Mouse (Mus musculus) MEL (cell line): ENCODE results near the gene Scn11a. TPM values are rescaled to one million over a fixed set of nuclear protein-coding genes. Genes with fewer than 3 reads are reported as not detected.

ENCODE experiments used
- DNase-seq: peaks from one replicate; pipeline ENCODE4 v3.0.0; 2011; ENCODE audit warnings: low read depth, low spot score
- H3K27ac ChIP-seq: 2 replicates; pipeline ENCODE4 v1.5.1; 2012; ENCODE audit warnings: low read depth, mild to moderate bottlenecking, control low read depth, low read length, moderate library complexity; ENCODE audit not compliant: control insufficient read depth
- H3K27me3 ChIP-seq, 2 experiments: fragments of 150-350 bp in 1 of 2; sonication (generic) in 1 of 2; 2 replicates each; pipeline ENCODE4 v1.6.1; 2012; ENCODE audit warnings: low read length in 2 of 2, mild to moderate bottlenecking in 2 of 2, improper control_type of control experiment in 1 of 2, moderate library complexity in 1 of 2; ENCODE audit not compliant: insufficient read depth in 2 of 2, control insufficient read depth in 1 of 2
- H3K36me3 ChIP-seq, 2 experiments: 2 replicates each; pipeline ENCODE4 v1.6.1; 2012 to 2014; ENCODE audit warnings: low read length in 2 of 2, improper control_type of control experiment in 1 of 2, inconsistent platforms in 1 of 2, mild to moderate bottlenecking in 1 of 2; ENCODE audit not compliant: insufficient read depth in 2 of 2, control insufficient read depth in 1 of 2
- H3K4me1 ChIP-seq, 2 experiments: fragments of 150-350 bp in 1 of 2; sonication (generic) in 1 of 2; 2 replicates each; pipeline ENCODE4 v1.6.1; 2012; ENCODE audit warnings: low read length in 2 of 2, improper control_type of control experiment in 1 of 2, mild to moderate bottlenecking in 1 of 2; ENCODE audit not compliant: insufficient read depth in 2 of 2, control insufficient read depth in 1 of 2
- H3K4me3 ChIP-seq, 2 experiments: fragments of 150-350 bp in 1 of 2; sonication (generic) in 1 of 2; 2 replicates each; pipeline ENCODE4 v1.5.1; 2012; ENCODE audit warnings: low read depth in 2 of 2, low read length in 2 of 2, mild to moderate bottlenecking in 2 of 2, moderate library complexity in 2 of 2, control low read depth in 1 of 2, improper control_type of control experiment in 1 of 2; ENCODE audit not compliant: control insufficient read depth in 1 of 2, insufficient read depth in 1 of 2
- H3K79me2 ChIP-seq: 2 replicates; pipeline ENCODE4 v1.6.1; 2012; ENCODE audit warnings: mild to moderate bottlenecking, low read length, moderate library complexity; ENCODE audit not compliant: control insufficient read depth, poor library complexity, insufficient read depth
- H3K9ac ChIP-seq: 2 replicates; pipeline ENCODE4 v1.6.1; 2012; ENCODE audit warnings: low read depth, mild to moderate bottlenecking, control low read depth, low read length, moderate library complexity; ENCODE audit not compliant: control insufficient read depth, poor library complexity, severe bottlenecking
- H3K9me3 ChIP-seq: fragments of 150-350 bp; sonication (generic); replicated peaks from 2 replicates; pipeline ENCODE4 v1.6.1; 2012; ENCODE audit warnings: mild to moderate bottlenecking, low read length, improper control_type of control experiment, moderate library complexity; ENCODE audit not compliant: insufficient read depth
- BHLHE40 ChIP-seq: IDR thresholded peaks from 2 replicates; pipeline ENCODE4 v1.6.1; 2012; ENCODE audit warnings: low read depth, mild to moderate bottlenecking, inconsistent platforms, low read length, improper control_type of control experiment, borderline replicate concordance
- CHD1 ChIP-seq: IDR thresholded peaks from 2 replicates; pipeline ENCODE4 v1.6.1; 2012; ENCODE audit warnings: low read depth, mild to moderate bottlenecking, inconsistent platforms, low read length, improper control_type of control experiment
- CHD2 ChIP-seq: IDR thresholded peaks from 2 replicates; pipeline ENCODE4 v1.6.1; 2011; ENCODE audit warnings: low read length, improper control_type of control experiment
- CTCF ChIP-seq, 3 experiments: IDR thresholded peaks in 2 of 3; conservative IDR thresholded peaks in 1 of 3; 2 replicates each; pipeline ENCODE4 v1.5.1; 2011 to 2012; ENCODE audit warnings: low read length in 3 of 3, low read depth in 2 of 3, mild to moderate bottlenecking in 2 of 3, improper control_type of control experiment in 1 of 3, inconsistent platforms in 1 of 3, mixed read lengths in 1 of 3, moderate library complexity in 1 of 3; ENCODE audit not compliant: control insufficient read depth in 1 of 3, insufficient read depth in 1 of 3, poor library complexity in 1 of 3, severe bottlenecking in 1 of 3
- E2F4 ChIP-seq: IDR thresholded peaks from 2 replicates; pipeline ENCODE4 v1.6.1; 2011; ENCODE audit warnings: low read depth, low read length, improper control_type of control experiment, borderline replicate concordance
- GABPA ChIP-seq: IDR thresholded peaks from 2 replicates; pipeline ENCODE4 v1.6.1; 2012; ENCODE audit warnings: low read depth, mild to moderate bottlenecking, inconsistent platforms, low read length, improper control_type of control experiment, moderate library complexity
- GATA1 ChIP-seq: IDR thresholded peaks from 2 replicates; pipeline ENCODE4 v1.6.1; 2011; ENCODE audit warnings: low read depth, low read length, improper control_type of control experiment
- JUND ChIP-seq: IDR thresholded peaks from 2 replicates; pipeline ENCODE4 v1.6.1; 2011; ENCODE audit warnings: low read depth, mild to moderate bottlenecking, improper control_type of control experiment, low read length
- KAT2A ChIP-seq: conservative IDR thresholded peaks from 2 replicates; pipeline ENCODE4 v1.6.1; 2012; ENCODE audit warnings: low read depth, low read length, improper control_type of control experiment, inconsistent platforms
- MAFK ChIP-seq: IDR thresholded peaks from 2 replicates; pipeline ENCODE4 v1.6.1; 2011; ENCODE audit warnings: low read depth, mild to moderate bottlenecking, low read length, improper control_type of control experiment, borderline replicate concordance
- MXI1 ChIP-seq: IDR thresholded peaks from 2 replicates; pipeline ENCODE4 v1.6.1; 2011; ENCODE audit warnings: mild to moderate bottlenecking, low read depth, low read length, improper control_type of control experiment
- MYB ChIP-seq: IDR thresholded peaks from 2 replicates; pipeline ENCODE4 v1.6.1; 2011; ENCODE audit warnings: mild to moderate bottlenecking, low read depth, low read length, improper control_type of control experiment
- MYC ChIP-seq: IDR thresholded peaks from 2 replicates; pipeline ENCODE4 v1.6.1; 2011; ENCODE audit warnings: low read depth, mild to moderate bottlenecking, low read length, improper control_type of control experiment, moderate library complexity
- NELFE ChIP-seq: IDR thresholded peaks from 2 replicates; pipeline ENCODE4 v1.6.1; 2011; ENCODE audit warnings: low read depth, low read length, improper control_type of control experiment
- NRF1 ChIP-seq: IDR thresholded peaks from 2 replicates; pipeline ENCODE4 v1.6.1; 2014; ENCODE audit warnings: low read depth, mild to moderate bottlenecking, inconsistent platforms, low read length, improper control_type of control experiment, moderate library complexity; ENCODE audit not compliant: poor library complexity, insufficient read depth, severe bottlenecking
- POLR2A ChIP-seq, 2 experiments: IDR thresholded peaks; 2 replicates each; pipeline ENCODE4 v1.6.1; 2011 to 2012; ENCODE audit warnings: low read length in 2 of 2, mild to moderate bottlenecking in 2 of 2, control low read depth in 1 of 2, improper control_type of control experiment in 1 of 2, low read depth in 1 of 2, moderate library complexity in 1 of 2; ENCODE audit not compliant: control insufficient read depth in 1 of 2, insufficient read depth in 1 of 2, poor library complexity in 1 of 2
- POLR2AphosphoS2 ChIP-seq: IDR thresholded peaks from 2 replicates; pipeline ENCODE4 v1.6.1; 2011; ENCODE audit warnings: low read length, improper control_type of control experiment
- POLR2AphosphoS5 ChIP-seq: IDR thresholded peaks from 2 replicates; pipeline ENCODE4 v1.6.1; 2012; ENCODE audit warnings: low read depth, borderline replicate concordance, mild to moderate bottlenecking, inconsistent platforms, low read length, moderate library complexity, mixed read lengths
- SIN3A ChIP-seq: IDR thresholded peaks from 2 replicates; pipeline ENCODE4 v1.6.1; 2012; ENCODE audit warnings: low read length, improper control_type of control experiment, inconsistent platforms
- SMC3 ChIP-seq: IDR thresholded peaks from 2 replicates; pipeline ENCODE4 v1.6.1; 2011; ENCODE audit warnings: low read depth, low read length, improper control_type of control experiment
- TAL1 ChIP-seq: IDR thresholded peaks from 2 replicates; pipeline ENCODE4 v1.6.1; 2012; ENCODE audit warnings: mild to moderate bottlenecking, inconsistent platforms, low read length, moderate library complexity, mixed read lengths
- TBP ChIP-seq: IDR thresholded peaks from 2 replicates; pipeline ENCODE4 v1.8.0; 2011; ENCODE audit warnings: low read depth, low read length, improper control_type of control experiment
- UBTF ChIP-seq: IDR thresholded peaks from 2 replicates; pipeline ENCODE4 v1.6.1; 2012; ENCODE audit warnings: low read depth, mild to moderate bottlenecking, inconsistent platforms, low read length, improper control_type of control experiment, moderate library complexity, borderline replicate concordance; ENCODE audit not compliant: insufficient read depth
- USF2 ChIP-seq, 2 experiments: IDR thresholded peaks; 2 replicates each; pipeline ENCODE4 v1.6.1; 2011 to 2012; ENCODE audit warnings: improper control_type of control experiment in 2 of 2, low read length in 2 of 2, borderline replicate concordance in 1 of 2, inconsistent platforms in 1 of 2, low read depth in 1 of 2, mild to moderate bottlenecking in 1 of 2; ENCODE audit not compliant: insufficient read depth in 1 of 2
- ZC3H11A ChIP-seq: IDR thresholded peaks from 2 replicates; pipeline ENCODE4 v1.6.1; 2012; ENCODE audit warnings: low read depth, mild to moderate bottlenecking, inconsistent platforms, low read length, improper control_type of control experiment
- ZKSCAN1 ChIP-seq: IDR thresholded peaks from 2 replicates; pipeline ENCODE4 v1.6.1; 2012; ENCODE audit warnings: low read depth, mild to moderate bottlenecking, inconsistent platforms, low read length, improper control_type of control experiment, moderate library complexity
- ZMIZ1 ChIP-seq: IDR thresholded peaks from 2 replicates; pipeline ENCODE4 v1.6.1; 2012; ENCODE audit warnings: low read depth, mild to moderate bottlenecking, inconsistent platforms, low read length, improper control_type of control experiment, moderate library complexity
- ZNF384 ChIP-seq: IDR thresholded peaks from 2 replicates; pipeline ENCODE4 v1.6.1; 2012; ENCODE audit warnings: low read depth, mild to moderate bottlenecking, inconsistent platforms, low read length, improper control_type of control experiment
- polyA plus RNA-seq, 2 experiments: library from polyadenylated mRNA; stranded (reverse) in 1 of 2; unstranded in 1 of 2; fragments of >175 nt in 1 of 2; fragments of >200 nt in 1 of 2; gene quantifications; 2 replicates each; pipeline versions ENCODE4 v1.2.1 to v1.2.4; 2012; ENCODE audit warnings: low replicate concordance in 2 of 2, low read depth in 1 of 2; ENCODE audit not compliant: insufficient read length in 2 of 2, insufficient read depth in 1 of 2, missing spikeins in 1 of 2
- total RNA-seq: library from RNA; depleted of rRNA; stranded (reverse); fragments of 300-350 nt; gene quantifications from 2 replicates; pipeline ENCODE4 v1.2.3, GENCODE M21; 2012

Scn11a gene
- total and polyA plus RNA-seq, 3 experiments: 0.04 to 0.15 TPM; not detected in 1

DNA sequence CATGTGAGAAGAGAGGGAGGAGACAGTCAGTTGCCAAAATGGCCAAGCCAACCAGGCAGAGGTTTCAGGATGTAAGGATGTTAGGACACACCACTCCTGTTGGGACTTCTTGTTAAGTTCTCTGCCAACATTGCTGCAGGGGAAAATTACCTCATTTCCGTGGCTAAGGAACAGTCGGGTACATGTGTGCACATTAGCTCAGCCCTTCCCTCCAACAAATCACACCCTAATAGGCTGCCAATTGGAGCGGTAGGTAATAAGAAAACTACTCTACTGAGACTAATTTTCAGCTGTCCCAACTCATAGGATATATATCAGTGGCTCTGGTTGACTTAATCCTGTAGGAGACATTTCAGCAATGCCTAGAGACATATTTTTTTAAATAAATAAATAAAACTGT, 44.4 kb downstream of the Scn11a start:
- Histone ChIP-seq H3K27ac (no peak overlapping the region), H3K79me2 (no peaks in the 10 kb centered on the region), H3K9me3 (no peaks in the 10 kb centered on the region), H3K9ac (no peak overlapping the region), H3K27me3 (no peaks in the 10 kb centered on the region; a peak in 1 of 4 replicates), H3K4me3 (no peak overlapping the region), H3K36me3 (no peaks in the 10 kb centered on the region), H3K4me1 (no peaks in the 10 kb centered on the region)
- no peak for DNase-seq
- TF ChIP-seq POLR2AphosphoS5 (no peak), ZC3H11A (no peak), MYB (no peak), E2F4 (no peak), KAT2A (no peak), TAL1 (no peak), JUND (no peak), MAFK (no peak), BHLHE40 (no peak), CTCF (IDR thresholded peaks at IDR 0.05 in 2 of 3, conservative IDR thresholded peaks at IDR 0.05 in 1 of 3; ENCODE audit: control insufficient read depth in 1 of 3, insufficient read depth in 1 of 3, low read depth in 2 of 3, low read length in 3 of 3, poor library complexity in 1 of 3, severe bottlenecking in 1 of 3) (no peak), GATA1 (no peak), UBTF (no peak), GABPA (no peak), CHD1 (no peak), ZKSCAN1 (no peak), MYC (no peak)

DNA sequence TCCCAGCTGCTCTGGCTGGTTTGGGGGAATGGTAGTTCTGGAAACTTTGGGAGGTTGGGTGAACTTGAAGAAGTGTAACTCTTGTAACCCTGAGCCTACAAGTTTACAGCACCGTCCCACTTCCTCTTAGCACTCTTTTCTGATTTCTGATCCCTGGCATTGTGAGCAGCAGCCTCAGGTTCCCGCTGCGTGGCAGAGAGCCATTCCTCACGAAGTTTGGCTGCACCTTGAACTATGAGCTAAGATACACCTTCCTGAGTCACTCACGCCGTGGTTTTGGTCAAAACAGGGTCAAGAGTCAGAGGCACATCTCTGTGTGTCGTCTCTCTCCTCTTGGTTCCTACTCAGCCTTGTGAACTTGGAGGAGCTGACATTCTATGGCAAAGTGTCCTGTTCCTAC, 48.6 kb downstream of the Scn11a start:
- Histone ChIP-seq H3K4me3 (no peak overlapping the region), H3K79me2 (no peaks in the 10 kb centered on the region)
- no peak for DNase-seq
- no peak for TF ChIP-seq MYC
- TF ChIP-seq ZNF384: no peak
- TF ChIP-seq USF2 (IDR thresholded peaks at IDR 0.05; ENCODE audit: borderline replicate concordance in 1 of 2, insufficient read depth in 1 of 2, low read depth in 1 of 2, low read length in 2 of 2): no peak
- no peak for TF ChIP-seq BHLHE40
- no peak for TF ChIP-seq TBP
- no peak for TF ChIP-seq ZC3H11A
- no peak for TF ChIP-seq SIN3A
- no peak for TF ChIP-seq ZKSCAN1
- TF ChIP-seq POLR2AphosphoS2: no peak
- TF ChIP-seq ZMIZ1: no peak
- no peak for TF ChIP-seq JUND
- TF ChIP-seq NELFE: no peak
- TF ChIP-seq CTCF (IDR thresholded peaks at IDR 0.05 in 2 of 3, conservative IDR thresholded peaks at IDR 0.05 in 1 of 3; ENCODE audit: control insufficient read depth in 1 of 3, insufficient read depth in 1 of 3, low read depth in 2 of 3, low read length in 3 of 3, poor library complexity in 1 of 3, severe bottlenecking in 1 of 3): no peak
- no peak for TF ChIP-seq SMC3
- no peak for TF ChIP-seq NRF1
- no peak for TF ChIP-seq GATA1
- no peak for TF ChIP-seq CHD2
- no peak for TF ChIP-seq POLR2A (IDR thresholded peaks at IDR 0.05; ENCODE audit: control insufficient read depth in 1 of 2, insufficient read depth in 1 of 2, low read depth in 1 of 2, low read length in 2 of 2, poor library complexity in 1 of 2)
- TF ChIP-seq MXI1: no peak
- no peak for TF ChIP-seq GABPA
- TF ChIP-seq, all 39 proteins: peak for 0
- Histone ChIP-seq H3K4me1 (no peaks in the 10 kb centered on the region), H3K9me3 (no peaks in the 10 kb centered on the region), H3K27me3 (no peaks in the 10 kb centered on the region), H3K27ac (no peak overlapping the region), H3K9ac (no peak overlapping the region), H3K36me3 (no peaks in the 10 kb centered on the region)
